Mouse (Mus musculus): ENCODE results near the gene Arl16.
"Not testable (repeated sequence)": the region's sequence is repeated elsewhere in the genome, so short reads cannot be mapped to it uniquely, and the experiment has no call there.

Arl16 gene

DNA sequence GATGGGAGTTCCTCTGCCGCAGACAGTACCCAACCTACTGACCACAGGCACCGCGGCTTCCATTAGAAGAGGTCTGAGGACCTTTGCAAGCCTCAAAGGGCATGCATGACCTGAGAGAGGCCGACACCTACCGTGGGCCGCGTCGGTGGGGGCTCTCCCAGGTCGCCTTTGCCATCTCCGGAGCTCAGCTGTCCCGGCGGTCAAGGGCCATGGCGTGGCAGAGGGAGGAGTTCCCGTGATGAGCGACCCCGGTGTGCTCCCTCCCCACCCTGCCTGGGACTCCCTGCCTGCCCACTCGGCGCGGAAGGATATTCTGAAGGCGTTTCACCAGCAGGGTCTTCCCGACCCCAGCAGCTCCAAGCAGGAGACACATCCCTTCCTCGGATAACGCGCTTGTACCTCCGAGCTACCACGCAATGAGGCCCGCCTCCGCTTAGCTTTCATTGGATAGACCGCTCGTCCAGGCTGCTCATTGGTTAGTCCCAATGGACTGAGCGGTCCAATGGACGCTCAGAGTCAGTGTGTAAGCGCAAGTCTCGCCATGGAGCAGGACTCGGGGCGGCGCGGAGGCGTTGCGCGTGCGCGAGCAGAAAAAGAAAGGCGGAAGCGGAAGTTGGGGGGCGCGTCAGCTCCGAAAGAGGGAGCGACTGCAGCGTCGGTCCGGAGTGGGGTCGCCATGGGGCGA lies at the start of gene Arl16:
Gene Arl16 (minus strand): TSS at position 557 of the 685 bp plus-strand sequence.
- DNase-seq (ENCODE audit: extremely low read depth, low read depth, low spot score): peak; percentile 74

DNA sequence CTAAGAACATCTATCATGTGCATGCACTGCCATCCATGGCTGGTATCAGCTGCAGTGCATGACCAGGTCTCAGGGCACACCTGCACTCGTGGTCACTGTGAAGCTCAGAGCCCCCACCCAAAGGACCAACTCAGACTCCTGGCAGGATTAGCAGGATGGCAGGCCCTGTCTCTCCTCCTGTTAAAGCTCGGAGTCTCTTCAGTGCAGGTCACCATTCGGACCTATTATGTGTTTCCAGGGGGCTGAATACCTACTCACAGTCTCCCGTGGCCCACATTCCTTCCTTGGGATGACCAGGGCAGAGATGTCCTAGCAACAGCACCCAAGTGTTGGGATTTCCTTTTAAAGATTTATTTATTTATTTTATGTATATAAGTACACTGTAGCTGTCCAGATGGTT lies 49.7 kb upstream of the Arl16 start:
- no peak for DNase-seq (ENCODE audit: extremely low read depth, low read depth, low spot score)

DNA sequence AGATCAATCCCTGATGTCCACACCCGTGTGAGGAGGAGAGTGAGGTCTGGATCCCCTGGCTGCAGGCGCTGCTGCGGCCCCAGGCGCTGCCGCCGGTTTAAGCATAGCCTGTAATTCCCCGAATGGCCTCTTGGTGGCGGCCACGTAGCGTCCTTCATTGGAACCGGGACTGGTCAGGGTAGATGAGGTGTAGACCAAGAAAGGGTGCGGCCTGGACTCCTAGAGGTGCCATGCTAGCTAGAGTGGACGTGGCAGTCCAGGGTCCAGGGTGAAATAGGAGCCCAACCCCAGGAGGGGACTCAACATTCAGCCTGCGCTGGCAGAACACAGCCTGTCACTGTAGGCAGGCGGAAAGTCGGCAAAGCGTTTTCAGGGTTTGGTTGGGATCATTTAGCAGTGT lies 48.2 kb upstream of the Arl16 start:
- no peak for DNase-seq (ENCODE audit: extremely low read depth, low read depth, low spot score)

DNA sequence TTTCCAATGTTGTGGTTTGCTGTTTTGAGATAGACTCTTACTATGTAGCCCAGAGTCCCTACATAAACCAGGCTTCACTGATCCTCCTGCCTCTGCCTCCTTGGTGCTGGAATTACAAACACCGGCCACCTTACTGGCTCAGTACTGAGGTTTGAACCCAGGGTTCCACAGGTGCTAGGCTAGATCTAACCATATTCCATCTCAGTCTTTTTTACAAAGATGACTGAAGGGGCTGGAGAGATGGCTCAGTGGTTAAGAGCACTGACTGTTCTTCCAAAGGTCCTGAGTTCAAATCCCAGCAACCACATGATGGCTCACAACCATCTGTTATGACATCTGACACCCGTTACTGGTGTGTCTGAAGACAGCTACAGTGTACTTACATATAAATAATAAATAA lies 46.9 kb upstream of the Arl16 start:
- not testable (repeated sequence) for DNase-seq (ENCODE audit: extremely low read depth, low read depth, low spot score)

DNA sequence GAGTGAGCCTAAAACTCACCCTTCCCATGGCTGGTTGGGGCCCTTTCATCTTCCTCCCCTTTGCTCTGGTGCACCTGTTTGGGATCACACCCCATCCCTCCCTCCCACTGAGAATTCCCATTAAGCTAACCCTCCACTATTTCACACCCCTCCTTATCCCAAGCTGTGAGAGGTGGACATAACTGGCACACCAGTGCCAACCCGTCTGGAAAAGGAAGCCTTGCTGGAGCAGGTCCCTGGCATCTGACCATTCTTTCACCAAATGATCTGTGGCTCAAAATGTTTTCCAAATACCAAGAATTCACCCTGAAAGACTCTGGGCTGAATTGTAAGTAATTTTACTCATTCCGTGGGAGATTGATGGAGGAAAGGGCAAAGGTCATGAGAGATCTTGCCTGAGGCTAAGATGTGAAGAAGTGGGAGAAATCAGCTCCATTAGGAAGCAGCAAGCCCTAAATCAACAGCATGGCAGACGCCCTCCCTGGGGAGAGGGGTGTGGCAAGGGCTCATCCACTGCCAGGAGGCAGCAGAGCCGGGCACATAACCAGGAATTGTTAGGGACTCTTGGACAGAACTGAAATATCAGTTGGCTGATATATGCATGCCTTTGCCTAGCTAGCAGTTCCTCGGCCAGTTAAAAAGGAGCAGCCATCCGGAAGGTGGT lies 45.5 kb upstream of the Arl16 start:
- no peak for DNase-seq (ENCODE audit: extremely low read depth, low read depth, low spot score)

DNA sequence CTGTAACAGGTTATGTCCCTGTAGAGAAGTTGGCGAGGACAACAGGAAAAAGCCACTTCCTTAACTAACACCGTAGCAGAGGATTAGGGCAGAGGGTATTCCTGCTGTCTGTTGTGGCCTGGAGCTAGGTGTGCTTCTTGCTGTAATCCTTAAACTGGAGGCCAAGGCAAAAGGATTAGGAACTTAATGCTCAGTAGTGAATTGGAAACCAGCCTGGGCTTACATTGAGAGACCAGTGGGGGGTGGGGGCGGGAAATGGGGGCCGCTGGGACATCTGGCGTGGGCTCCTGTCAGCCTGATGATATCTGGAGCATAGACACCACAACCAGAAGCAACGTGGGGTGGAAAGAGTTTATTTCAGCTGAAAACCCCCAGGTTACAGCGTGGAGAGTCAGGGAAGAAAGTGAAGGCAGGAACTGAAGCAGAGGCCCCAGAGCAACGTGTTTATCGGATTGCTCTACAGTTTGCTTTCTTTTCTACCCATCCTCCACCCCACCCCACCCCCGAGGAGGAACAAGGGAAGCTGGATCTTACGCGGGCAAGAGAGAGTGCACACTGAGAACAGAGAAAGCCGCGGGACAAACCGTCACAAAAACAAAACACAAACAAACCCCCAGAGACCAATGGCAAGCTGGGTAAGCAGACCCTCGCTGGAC lies 43.1 kb upstream of the Arl16 start:
- DNase-seq (ENCODE audit: extremely low read depth, low read depth, low spot score): peak; percentile 99

DNA sequence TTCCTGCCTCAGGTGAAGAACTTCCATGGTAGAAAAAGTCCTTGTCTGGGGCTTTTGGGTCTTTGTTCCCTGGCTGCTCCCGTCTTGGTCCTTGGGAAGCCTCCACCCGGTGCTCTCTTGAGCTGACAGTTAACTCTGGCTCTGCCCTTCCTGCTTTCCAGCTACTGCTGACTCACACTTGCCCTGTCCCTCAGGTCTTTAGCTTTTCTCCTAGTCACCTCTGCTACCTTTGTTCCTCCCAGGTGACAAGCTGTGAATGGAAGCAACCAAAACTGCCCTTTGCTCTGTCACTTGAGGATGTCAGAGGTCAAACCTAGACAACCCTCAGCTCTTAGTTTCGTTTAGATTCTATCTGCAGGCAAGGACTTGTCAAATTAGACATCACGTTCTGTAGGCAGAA lies 42.5 kb upstream of the Arl16 start:
- DNase-seq (ENCODE audit: extremely low read depth, low read depth, low spot score): no peak

DNA sequence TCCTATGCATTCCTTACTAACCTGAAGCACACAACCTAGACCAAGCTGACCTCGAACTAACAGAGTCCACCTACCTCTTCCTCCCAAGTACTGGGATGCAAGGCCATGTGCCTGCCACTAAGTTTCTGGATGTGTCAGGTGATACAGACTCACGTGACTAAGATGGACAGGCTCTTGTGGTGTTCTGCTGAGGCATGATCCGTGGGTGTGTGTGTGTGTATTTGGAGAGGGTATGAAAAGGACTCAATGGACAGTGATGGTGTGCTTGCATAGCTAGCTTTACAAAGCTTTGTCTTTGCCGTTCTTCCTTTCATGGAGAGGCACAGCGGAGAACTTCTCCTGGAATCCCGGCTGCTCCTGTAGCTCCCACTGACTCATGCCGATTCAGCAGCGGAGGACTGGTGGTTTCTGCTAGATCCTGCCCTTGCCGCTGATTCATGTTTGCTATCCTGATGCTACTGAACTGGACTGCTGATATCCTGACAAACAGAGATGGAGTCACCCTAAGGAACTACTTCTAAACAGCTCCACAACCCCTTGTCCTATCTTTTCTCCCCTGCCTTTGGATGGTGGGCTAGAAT lies 41.0 kb upstream of the Arl16 start:
- DNase-seq (ENCODE audit: extremely low read depth, low read depth, low spot score): no peak

DNA sequence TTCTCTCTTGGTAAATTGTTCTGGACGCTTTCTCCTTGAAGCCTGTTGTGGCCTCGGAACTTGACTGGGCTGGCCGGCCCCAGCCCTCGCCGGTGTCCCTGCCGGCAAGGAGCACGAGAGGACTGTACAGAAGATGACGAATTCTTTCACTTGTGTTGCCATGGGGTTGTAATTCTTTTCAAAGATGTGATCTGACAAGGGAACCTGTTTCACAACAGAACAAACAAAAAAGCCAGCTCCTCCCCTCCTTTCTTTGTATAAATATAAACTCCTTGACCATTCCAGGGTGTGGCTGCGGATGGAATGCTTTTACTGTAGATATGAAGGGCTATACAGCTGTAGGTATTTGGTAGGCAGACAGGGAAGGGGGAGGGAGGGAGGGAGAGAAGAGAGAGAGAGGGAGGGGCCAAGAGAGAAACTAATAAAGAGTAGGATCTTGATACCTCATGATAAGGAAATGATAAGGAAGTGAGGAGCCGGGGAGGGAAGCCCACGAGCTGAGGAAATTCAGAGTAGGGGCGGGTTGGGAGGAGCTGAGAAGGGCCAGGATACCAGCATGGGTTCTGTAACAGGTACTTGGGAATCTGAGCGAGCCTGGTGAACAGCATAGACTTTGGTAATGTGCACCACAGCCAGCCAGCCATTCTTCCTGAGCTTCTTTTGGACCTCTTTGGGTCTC lies 40.3 kb upstream of the Arl16 start:
- no peak for DNase-seq (ENCODE audit: extremely low read depth, low read depth, low spot score)

DNA sequence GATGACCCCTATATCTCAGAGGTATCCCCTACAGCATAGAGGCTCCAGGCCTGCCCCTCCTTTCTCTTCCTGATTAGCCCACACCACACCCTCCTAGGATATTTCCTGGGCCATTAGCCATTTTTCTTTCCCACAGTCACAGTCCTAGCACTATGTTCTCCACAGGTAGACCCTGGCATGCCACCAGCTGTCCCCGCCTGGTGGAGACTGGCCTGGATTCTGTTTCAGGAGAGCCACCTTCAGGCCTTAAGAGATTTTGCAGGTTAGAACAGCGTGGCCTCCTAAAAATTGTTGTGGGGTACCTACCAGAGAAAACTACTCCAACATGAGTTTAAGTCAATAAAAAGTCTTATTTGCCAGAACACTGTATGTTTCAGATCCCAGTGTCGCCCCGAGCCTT lies 39.5 kb upstream of the Arl16 start:
- DNase-seq (ENCODE audit: extremely low read depth, low read depth, low spot score): no peak

DNA sequence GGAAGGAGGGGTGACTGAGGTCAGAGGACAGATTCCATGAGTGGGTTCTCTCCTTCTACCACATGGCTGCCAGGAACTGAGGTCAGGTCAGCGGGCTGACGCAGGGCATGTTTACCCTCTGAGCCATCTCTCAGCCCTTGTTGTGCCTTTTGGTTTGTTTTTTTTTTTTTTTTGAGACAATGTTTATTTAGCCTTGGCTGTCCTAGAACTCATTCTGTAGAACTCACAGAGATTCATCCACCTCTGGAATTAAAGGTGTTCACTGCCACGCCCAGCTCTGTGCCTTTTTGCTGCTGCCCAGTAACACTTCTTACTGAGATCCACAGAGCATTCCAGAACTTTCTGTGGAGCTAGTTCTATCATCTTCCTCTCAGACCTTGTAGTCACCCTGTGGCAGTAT lies 38.3 kb upstream of the Arl16 start:
- no peak for DNase-seq (ENCODE audit: extremely low read depth, low read depth, low spot score)

DNA sequence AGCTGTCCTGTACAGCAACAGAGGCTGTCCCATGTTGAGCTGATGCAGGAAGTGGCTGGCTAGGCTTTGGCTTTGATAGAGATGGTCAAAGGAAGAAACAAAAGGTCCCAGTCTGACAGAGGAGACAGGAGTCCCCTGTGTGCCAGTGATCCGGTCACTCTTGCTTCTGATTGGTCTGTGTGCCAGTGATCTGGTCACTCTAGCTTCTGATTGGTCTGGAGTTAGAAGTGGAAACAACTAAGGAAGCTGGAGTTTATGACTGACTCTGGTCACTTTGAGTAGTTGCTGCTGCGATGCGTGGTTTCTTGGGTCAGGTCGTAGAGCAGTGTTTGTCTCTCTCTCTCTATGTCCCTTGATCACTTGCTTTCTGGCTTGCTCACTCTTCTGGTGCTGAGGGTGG lies 34.3 kb upstream of the Arl16 start:
- no peak for DNase-seq (ENCODE audit: extremely low read depth, low read depth, low spot score)

DNA sequence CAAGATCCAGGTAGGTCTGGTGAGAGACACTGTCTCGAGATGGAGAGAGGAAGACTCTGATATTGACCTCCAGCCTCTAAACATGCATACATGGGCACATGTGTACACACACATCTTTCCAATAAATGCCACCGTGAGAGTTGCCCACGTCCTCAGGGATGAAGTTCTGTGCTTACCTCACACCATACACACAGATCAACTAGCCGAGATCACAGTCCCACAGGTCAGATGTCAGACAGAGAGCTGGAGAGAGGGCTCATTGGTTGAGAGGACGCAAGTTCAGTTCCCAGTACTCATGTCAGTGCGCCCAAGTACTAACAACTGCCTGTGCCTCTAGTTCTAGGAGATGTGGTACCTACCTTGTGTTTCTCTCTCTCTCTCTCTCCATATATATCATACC lies 33.6 kb upstream of the Arl16 start:
- no peak for DNase-seq (ENCODE audit: extremely low read depth, low read depth, low spot score)

DNA sequence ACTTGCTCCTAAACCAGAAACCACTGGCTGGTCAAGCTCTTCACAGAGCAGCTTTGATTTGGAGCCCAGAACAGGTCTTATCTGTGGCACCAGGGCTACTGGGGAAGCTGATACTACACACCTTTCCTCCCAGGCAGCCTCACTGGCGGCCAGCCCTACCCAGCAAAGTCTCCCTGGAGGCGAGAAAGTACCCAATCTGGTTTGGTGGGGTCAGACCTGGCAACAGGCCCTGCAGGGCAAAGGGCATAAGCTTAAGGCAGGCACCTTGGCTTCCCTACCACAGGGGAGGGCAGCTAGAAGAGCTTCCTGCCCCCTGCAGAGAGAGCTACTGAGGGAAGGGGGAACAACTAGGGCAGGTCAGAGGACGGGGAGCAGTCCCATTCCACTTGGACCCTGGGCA lies 33.0 kb upstream of the Arl16 start:
- DNase-seq (ENCODE audit: extremely low read depth, low read depth, low spot score): no peak

DNA sequence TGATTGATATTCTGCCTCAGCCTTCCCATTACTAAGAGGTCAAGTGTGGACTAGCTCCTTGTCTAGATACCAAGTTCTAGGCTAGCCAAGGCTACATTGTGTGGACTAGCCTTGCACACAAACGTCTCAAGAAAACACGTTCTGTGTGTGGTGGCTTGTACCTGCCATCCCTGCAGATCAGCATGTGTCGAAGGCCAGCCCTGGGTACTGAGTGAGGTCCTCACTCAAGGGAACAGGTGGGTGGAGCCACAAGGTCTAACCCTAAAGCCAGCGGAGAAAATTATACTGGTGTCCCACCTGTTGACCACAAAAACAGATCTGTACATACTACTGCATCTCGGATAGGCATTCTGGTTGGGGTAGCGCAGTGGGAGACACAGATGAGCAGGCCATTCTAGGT lies 32.5 kb upstream of the Arl16 start:
- no peak for DNase-seq (ENCODE audit: extremely low read depth, low read depth, low spot score)

DNA sequence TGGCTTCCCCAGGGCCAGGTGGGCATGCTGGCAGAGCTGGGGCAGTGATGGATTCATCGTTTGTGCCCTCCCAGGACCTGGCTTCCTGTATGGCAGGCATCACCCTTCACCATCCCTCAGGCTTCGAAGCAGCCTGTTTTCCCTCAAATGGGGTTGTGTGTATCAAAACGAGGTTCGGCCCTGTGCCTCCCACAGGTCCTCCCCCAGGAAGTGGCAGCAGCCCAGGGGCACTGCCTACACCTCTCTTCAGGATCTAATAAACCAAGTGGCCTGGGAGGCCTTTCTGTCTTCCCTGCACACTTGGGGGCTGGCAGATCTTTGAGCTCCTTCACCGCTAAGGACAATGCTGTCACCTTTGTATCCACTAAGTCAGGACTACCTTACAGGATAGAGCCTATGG lies 31.5 kb upstream of the Arl16 start:
- no peak for DNase-seq (ENCODE audit: extremely low read depth, low read depth, low spot score)

DNA sequence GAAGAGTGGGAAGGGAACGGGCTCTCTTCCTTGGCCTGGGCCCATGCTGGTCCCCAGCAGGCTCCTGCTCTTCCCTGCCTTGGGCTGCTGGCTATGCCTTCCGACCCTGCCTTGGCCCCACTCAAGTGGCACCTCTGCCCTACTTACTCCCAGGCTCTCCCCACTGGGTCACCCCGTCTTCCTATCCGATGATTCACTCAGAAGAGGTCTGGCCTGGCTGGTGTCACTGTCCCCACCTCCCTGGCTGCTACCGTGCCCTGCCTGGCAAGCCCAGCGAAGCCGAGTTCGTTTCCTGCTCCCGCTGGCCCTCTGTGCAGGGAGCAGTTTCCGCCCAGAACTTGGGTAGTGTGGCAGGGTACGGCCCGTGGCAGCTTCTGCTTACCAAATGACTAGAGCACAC lies 30.8 kb upstream of the Arl16 start:
- DNase-seq (ENCODE audit: extremely low read depth, low read depth, low spot score): no peak

DNA sequence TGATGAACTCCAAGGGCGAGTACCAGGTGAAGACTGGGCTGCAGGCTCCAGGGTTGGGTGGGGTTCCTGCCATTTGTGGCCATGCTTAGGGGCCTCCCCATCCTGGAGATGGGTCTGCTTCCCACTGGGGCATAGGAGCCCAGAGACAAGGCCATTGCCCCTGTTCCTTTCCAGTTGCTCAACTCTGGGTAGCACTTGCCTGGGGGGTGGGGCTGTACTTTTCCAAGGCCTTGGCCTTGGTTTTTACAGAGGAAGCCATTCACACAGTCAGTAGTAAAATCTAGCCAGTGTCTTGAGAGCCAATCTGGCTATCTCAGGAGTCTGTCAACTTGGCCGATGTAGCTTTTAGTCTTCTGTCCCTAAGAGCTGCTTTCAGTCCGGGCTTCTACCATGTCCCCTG lies 30.0 kb upstream of the Arl16 start:
- DNase-seq (ENCODE audit: extremely low read depth, low read depth, low spot score): no peak

DNA sequence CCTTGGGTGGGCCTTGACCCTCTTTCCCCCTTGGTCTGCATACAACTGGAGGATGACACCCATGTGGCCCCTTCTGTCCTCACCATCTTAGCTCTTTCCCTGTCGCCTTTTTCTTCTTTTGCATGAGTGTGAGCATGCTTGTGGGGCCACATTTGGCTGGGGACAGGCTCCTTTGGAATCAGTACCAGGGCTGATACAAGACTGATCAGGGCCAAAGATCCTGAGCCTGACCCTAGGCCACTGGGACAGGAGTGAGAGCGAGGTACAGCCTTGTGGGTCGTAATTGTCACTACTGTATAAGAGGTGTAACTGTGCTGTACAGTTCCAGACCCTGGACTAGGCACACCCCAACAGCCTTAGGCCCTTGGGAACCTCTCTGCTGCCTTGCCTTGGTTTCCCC lies 26.5 kb upstream of the Arl16 start:
- no peak for DNase-seq (ENCODE audit: extremely low read depth, low read depth, low spot score)

DNA sequence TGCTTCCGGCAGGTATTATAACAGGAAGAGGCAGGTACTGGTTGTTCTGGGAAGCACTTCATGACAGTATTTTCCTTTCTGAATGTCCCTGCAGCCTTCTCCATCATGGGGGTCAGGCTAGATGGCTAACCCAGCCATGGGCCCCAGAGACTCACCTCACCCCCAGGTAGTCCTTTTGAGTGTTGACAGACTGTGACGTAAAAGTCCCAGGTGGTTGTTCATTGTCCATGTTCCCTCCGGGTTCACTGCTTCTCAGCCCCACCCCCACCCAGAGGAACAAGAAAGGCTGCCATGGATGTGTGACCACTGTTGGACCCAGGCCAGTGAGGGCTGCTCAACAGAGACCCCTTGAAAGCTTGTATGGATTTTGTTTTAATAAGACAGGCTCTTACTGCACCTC lies 25.9 kb upstream of the Arl16 start:
- no peak for DNase-seq (ENCODE audit: extremely low read depth, low read depth, low spot score)

DNA sequence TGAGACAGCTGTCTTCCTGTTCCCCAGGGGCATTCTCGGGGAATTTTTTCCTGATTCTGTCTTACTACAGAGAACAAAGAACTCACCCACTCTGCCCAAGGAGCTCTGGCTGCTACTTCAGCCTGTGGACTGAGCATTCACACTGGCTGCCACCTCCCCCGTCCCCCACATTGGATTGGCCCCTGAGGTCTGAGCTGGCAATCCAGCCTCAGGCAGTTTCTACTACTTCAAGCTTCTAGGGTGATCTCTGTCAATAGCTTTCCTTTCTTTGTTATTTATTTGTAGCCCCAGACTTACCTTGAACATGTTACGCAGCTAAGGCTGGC lies 25.4 kb upstream of the Arl16 start:
- DNase-seq (ENCODE audit: extremely low read depth, low read depth, low spot score): no peak
